Mouse (Mus musculus) gastrocnemius, postnatal 36 days (tissue): ENCODE measurements at regions not wholly inside any gene's neighbourhood (a gene's known extent, or its start where the extent isn't known, plus 50 kb on each side); places are given as distances from the start of the nearest gene placed in this dataset.

Source experiments
- DNase-seq, 2 experiments: peaks; one replicate each; pipeline ENCODE4 v3.0.0; 2022
- intact Hi-C: fragments of 180-260 bp; cut with DNase I; formaldehyde crosslinking; loops from one replicate; pipeline ENCODE4 v1.15.1; 2025

GRCm38 (mm10) chr1:23589414-23589942, 172.1 kb upstream of the B3gat2 start:
- DNase-seq, result no peak
- intact Hi-C loops, result no loop called here

GRCm38 (mm10) chr1:23602710-23603291, 158.8 kb upstream of the B3gat2 start:
- intact Hi-C loops, result no loop called here

DNA sequence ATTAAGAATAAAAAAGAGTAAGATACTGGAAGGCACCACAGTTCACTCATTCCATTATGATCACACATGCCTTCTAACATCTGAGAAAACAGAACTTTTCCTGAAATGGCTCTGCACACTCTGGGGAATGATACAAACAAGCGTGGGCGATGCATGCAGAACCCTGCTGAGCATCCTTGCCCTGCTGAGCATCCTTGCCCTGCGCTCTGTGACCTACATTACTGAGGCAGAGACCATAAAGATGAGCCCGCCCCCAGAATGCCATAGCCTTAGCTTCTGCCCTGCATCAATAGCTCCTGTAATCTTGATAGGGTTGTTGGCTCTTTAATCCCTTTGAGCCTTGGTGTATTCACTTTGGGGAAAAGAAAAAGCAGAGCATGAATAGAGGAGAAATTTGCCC, 132.2 kb upstream of the B3gat2 start:
- intact Hi-C loops, result no loop called here
- DNase-seq, result no peak

More at GRCm38 (mm10) chr1:23602710-23603291, 158.8 kb upstream of the B3gat2 start:
- no peak for DNase-seq

DNA sequence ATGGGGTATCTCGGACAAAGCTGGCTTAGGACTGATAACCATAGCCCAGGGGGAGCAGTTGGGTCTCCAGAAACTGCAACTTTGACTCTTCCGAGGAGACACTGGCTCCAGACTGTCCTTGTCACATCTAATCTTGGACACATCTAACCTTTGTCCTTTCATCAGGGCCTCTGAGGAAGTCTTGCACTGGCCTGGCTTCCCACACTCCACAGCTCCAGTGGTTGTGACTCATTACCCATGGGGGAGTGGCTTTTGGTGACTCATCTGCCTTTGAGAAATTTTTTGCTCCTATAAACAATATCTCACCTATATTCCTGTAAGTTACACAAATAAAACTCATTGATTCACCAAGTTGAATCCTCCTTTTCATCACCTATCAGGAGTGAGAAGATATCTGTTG, 116.5 kb upstream of the B3gat2 start:
- intact Hi-C loops, result no loop called here
- no peak for DNase-seq

GRCm38 (mm10) chr1:23648875-23649506, 112.6 kb upstream of the B3gat2 start:
- intact Hi-C loops, result no loop called here

GRCm38 (mm10) chr1:23649886-23650285, 111.7 kb upstream of the B3gat2 start:
- intact Hi-C loops, result no loop called here
- no peak for DNase-seq

More at GRCm38 (mm10) chr1:23648875-23649506, 112.6 kb upstream of the B3gat2 start:
- DNase-seq, result no peak

- DNase-seq, result no peak
- intact Hi-C loops, result no loop called here
Observed at GRCm38 (mm10) chr1:23653628-23654027, 107.9 kb upstream of the B3gat2 start.

GRCm38 (mm10) chr1:23655768-23656167, 105.8 kb upstream of the B3gat2 start:
- DNase-seq, result no peak
- intact Hi-C loops, result no loop called here

DNA sequence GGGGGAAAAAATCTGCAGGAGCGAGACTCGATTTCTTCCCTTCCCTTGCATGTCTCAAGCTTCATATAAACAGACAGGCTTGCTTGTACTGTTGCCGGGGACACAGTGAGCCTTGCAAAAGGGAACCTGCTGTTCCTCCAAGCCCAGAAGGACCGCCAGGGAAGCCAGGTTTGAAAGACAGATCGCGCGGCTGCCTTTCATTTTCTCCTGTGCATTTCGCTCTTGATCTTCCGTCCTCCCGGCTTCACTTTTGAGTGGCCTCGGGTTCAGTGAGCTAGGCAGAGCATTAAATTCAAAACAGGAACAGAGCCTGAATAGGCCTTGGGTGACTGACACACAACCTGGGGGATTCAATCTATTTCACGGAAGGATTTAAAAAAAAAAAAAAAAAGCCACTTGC, 105.3 kb upstream of the B3gat2 start:
- intact Hi-C loops, result no loop called here
- no peak for DNase-seq

DNA sequence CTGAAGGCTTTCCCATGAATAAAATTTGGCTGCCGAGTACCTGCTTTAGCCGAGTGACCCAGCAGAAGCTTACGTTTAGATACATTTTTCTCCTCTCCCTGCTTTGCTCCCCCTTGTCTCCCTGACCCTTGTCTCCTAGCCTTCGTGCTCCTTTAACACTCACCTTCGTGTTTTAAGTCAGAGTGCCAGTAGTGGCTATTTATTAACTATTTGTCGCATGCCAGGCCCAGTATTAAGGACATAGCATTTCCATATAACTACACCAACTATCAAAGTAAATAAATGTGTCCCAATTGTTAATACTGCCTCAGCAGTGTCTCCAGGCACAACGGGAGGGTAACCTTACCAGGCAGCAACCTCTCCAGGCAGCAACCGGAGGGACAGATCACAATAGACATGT, 104.8 kb upstream of the B3gat2 start:
- no peak for DNase-seq
- intact Hi-C loops, result no loop called here

DNA sequence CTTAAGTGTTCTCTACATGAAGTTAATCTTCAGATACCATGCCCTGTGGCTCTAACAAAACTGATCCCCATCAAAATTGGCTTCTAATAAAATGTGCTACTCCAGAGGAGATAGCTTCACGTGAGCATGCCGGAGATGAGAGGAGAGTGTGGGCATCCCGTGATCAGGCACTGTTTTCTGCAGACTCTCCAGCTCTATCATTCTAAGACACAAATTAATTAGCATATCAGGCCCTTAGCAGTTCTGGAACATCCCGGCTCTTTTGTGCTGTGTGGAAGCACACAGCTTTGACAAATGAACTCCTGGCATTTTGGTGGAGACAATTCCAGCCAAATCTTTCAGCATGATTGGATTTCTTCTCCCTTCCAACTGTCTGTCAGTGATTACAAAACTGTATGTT, 91.0 kb upstream of the B3gat2 start:
- DNase-seq, result no peak
- intact Hi-C loops, result no loop called here

GRCm38 (mm10) chr1:23674357-23674756, 87.2 kb upstream of the B3gat2 start:
- DNase-seq, result no peak
- intact Hi-C loops, result no loop called here

DNA sequence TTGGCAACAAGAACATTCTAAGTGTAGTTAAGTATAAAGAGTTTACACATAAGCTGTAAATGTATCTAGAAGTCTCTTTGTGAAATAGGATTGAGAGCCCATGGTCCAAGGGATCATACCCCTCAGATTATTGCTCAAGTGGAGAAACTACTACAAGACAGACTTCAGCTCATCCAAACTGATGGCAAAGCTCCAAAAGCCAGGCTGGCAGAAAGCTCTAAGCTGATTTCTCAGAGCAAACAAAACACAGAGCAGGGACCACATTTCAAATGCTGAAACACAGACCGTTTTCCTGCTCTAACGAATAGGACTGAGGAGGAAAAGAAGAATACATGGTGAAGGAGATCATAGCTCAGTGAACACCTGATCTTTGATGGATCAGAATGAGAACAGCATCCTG, 85.3 kb upstream of the B3gat2 start:
- intact Hi-C loops, result no loop called here
- DNase-seq, result no peak

DNA sequence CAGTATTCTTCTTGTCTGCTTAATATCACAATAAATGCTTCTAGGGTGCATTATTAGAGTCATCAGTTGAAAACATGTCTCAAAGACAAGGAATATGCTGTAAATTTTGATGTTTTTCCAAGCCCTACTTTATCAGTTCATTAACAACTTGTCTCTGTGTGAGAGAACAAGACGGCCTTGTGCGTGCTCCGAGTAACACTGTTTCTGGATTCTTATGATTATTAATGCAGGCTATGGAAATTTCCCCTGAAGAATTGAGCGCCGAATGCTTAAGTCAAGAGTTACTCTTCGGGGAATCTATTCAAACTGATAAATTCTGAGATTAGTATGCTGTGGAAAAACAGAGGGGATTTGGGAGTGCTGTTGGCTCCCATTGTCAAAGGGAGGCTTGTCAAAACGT, 72.2 kb upstream of the B3gat2 start:
- no peak for DNase-seq
- intact Hi-C loops, result no loop called here

- DNase-seq, result no peak
- intact Hi-C loops, result no loop called here
Observed at GRCm38 (mm10) chr1:23705489-23705888, 56.1 kb upstream of the B3gat2 start.

GRCm38 (mm10) chr1:23706450-23706849, 55.1 kb upstream of the B3gat2 start:
- no peak for DNase-seq
- intact Hi-C loops, result no loop called here
